Mouse (Mus musculus) hindbrain, embryonic 11.5 days (tissue): ENCODE measurements around the gene Erbb2. TPM values are rescaled to one million over a fixed set of nuclear protein-coding genes. Genes with fewer than 3 reads are reported as not detected.

ENCODE experiments used
- ATAC-seq: fragments of 200-750 bp; cut with Nextera tagmentation; 2 replicates; pipeline ENCODE4 v1.8.0; 2017; ENCODE audit warnings: mild to moderate bottlenecking, moderate TSS enrichment, moderate library complexity; ENCODE audit not compliant: low FRiP score
- DNase-seq: peaks from one replicate; pipeline ENCODE4 v3.0.0-alpha.2; 2015; ENCODE audit warnings: low spot score
- H3K27ac ChIP-seq: fragments of 300-500 bp; sonication (generic); 2 replicates; pipeline ENCODE4 v1.5.1; 2014; ENCODE audit warnings: mild to moderate bottlenecking, low read depth, low read length
- H3K27me3 ChIP-seq: fragments of 300-500 bp; sonication (generic); 2 replicates; pipeline ENCODE4 v1.6.1; 2014; ENCODE audit warnings: mild to moderate bottlenecking, low read length, moderate library complexity, mixed read lengths; ENCODE audit not compliant: control insufficient read depth, insufficient read depth
- H3K36me3 ChIP-seq: fragments of 300-500 bp; sonication (generic); 2 replicates; pipeline ENCODE4 v1.6.1; 2014; ENCODE audit warnings: mild to moderate bottlenecking, low read length, moderate library complexity, mixed read lengths; ENCODE audit not compliant: control insufficient read depth, insufficient read depth
- H3K4me1 ChIP-seq: fragments of 300-500 bp; sonication (generic); replicated peaks from 2 replicates; pipeline ENCODE4 v1.6.1; 2014; ENCODE audit warnings: low read length, mixed read lengths; ENCODE audit not compliant: control insufficient read depth, insufficient read depth
- H3K4me2 ChIP-seq: fragments of 300-500 bp; sonication (generic); replicated peaks from 2 replicates; pipeline ENCODE4 v1.6.1; 2014; ENCODE audit warnings: mild to moderate bottlenecking, low read depth, low read length
- H3K4me3 ChIP-seq: fragments of 300-500 bp; sonication (generic); 2 replicates; pipeline ENCODE4 v1.5.1; 2014; ENCODE audit warnings: low read depth, low read length
- H3K9ac ChIP-seq: fragments of 300-500 bp; sonication (generic); 2 replicates; pipeline ENCODE4 v1.6.1; 2014; ENCODE audit warnings: low read depth, low read length
- H3K9me3 ChIP-seq: fragments of 300-500 bp; sonication (generic); 2 replicates; pipeline ENCODE4 v1.6.1; 2016; ENCODE audit warnings: low read length; ENCODE audit not compliant: control insufficient read depth
- WGBS: fragments of 180-500 bp; shearing (Covaris S2); extraction: QIAGEN DNeasy Blood & Tissue Kit; methylation state at CpG from one replicate; pipeline ENCODE4 v1.1.7; 2014; 5-methylcytosine and 5-hydroxymethylcytosine counted together
- polyA plus RNA-seq: library from polyadenylated mRNA; unstranded; fragments of >200 nt; fragmentation: Nextera tagmentation; extraction: Ambion mirVana; gene quantifications from 2 replicates; pipeline ENCODE4 v1.2.1, GENCODE M21; 2014

The Erbb2 gene
- polyA plus RNA-seq, 1 experiment from 2014 or later, result 15.5 TPM

DNA sequence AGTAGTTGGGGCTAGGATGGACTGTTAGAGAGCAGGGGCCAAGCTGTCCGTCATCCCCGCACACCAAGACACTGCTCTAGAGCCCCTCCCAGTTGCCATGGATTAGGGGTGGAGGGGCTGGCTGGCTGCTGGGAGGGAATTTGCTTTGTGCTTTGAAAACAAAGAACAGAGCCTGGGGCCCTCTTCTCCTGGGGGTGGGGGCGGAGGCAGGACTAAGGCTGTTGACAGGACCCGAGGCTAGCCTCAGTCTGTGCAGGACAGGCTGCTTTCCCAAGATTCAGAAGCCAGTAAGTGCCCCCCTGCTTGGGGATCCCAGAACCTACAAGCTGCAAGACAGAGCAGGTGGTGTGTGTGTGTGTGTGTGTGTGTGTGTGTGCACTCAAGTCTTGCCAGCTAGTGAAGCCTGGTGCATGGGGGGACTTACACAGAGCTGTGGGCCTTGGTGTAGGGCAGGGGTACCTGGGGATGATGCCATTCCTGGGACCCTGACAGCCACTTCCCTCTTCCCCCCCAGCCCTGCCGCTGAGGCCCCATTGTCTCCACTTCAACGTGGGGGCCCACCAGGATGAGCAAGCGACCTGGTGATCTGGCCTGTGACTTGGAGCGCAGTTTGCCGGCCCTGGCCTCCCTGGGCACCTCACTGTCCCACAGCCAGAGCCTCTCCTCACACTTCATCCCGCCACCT lies 40.6 kb upstream of the Erbb2 start:
- Histone ChIP-seq H3K9me3 (no peaks in the 10 kb centered on the region), H3K27ac (peak overlapping the region; percentile 37), H3K4me1 (peaks cover 13% of the 10 kb centered on the region), H3K36me3 (peaks cover 6% of the 10 kb centered on the region; the same call in 1 of the 2 replicates), H3K9ac (peak overlapping the region; percentile 29; the same call in 1 of the 2 replicates), H3K4me3 (no peak overlapping the region), H3K27me3 (no peaks in the 10 kb centered on the region), H3K4me2 (peak overlapping the region; percentile 19; the same call in 1 of the 2 replicates)
- peak; percentile 82 for ATAC-seq
- DNase-seq, result peak; percentile 66
- WGBS, result 31% methylated on average over 10 of the region's 10 CpGs

DNA sequence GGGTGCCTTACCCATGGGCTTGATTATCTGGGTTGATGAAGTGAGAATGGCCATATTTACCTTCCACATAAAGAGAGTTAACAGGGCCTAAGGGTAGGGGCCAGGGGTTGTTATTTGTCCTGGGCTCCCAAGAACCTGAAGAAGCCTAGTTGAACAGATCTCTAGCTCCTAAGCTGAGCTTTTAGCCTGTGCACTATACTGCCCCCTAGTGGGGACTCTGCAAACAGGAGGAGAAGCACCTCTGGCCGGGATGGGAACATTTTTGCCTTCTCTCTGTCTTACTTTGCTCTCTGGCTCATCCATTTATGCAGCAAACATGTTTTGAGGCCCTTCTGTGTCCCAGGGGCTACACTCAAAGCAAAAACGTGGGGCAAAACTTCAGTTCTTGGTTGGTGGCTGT lies 39.9 kb upstream of the Erbb2 start:
- no peak overlapping the region for H3K27ac ChIP-seq
- DNase-seq (peak; percentile 85), ATAC-seq (peak; percentile 26; the same call in 1 of the 2 replicates)
- H3K4me2 ChIP-seq, result no peak overlapping the region
- peaks cover 8% of the 10 kb centered on the region for H3K36me3 ChIP-seq
- peaks cover 13% of the 10 kb centered on the region for H3K4me1 ChIP-seq
- no peaks in the 10 kb centered on the region for H3K27me3 ChIP-seq
- H3K4me3 ChIP-seq, result no peak overlapping the region
- WGBS, result 0% methylated on average over 2 of the region's 2 CpGs
- no peak overlapping the region for H3K9ac ChIP-seq
- no peaks in the 10 kb centered on the region for H3K9me3 ChIP-seq

DNA sequence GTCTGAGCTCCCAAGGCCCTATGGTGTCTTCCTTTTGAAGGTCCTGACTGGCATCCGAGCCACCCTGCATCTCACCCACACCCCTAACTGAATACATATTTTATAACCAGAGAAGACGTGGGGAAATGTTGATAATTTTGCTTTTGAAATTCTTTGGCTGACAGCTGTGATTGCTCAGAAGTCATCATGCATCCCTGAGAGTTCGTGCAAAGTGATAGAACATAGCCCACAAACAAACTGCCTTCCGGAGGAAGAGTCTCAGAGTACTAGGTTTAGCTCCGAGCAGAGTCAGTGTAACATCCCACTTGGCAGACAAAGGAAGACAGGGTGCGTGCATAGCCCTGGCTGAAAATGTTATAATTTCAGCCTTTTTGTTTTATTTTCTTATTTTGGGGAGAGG lies 39.0 kb upstream of the Erbb2 start:
- H3K9me3 ChIP-seq, result no peaks in the 10 kb centered on the region
- no peak overlapping the region for H3K4me3 ChIP-seq
- no peak overlapping the region for H3K27ac ChIP-seq
- whole genome bisulfite sequencing, result 87% methylated on average over 6 of the region's 6 CpGs
- H3K9ac ChIP-seq, result no peak overlapping the region
- peaks cover 13% of the 10 kb centered on the region for H3K4me1 ChIP-seq
- H3K4me2 ChIP-seq, result no peak overlapping the region
- no peak for DNase-seq
- ATAC-seq, result no peak
- H3K36me3 ChIP-seq, result peaks cover 12% of the 10 kb centered on the region
- H3K27me3 ChIP-seq, result no peaks in the 10 kb centered on the region

- no peaks in the 10 kb centered on the region for H3K9me3 ChIP-seq
- H3K9ac ChIP-seq, result no peak overlapping the region
- no peak overlapping the region for H3K4me2 ChIP-seq
- H3K36me3 ChIP-seq, result peaks cover 15% of the 10 kb centered on the region
- H3K27me3 ChIP-seq, result no peaks in the 10 kb centered on the region
- DNase-seq, result no peak
- H3K4me1 ChIP-seq, result peaks cover 13% of the 10 kb centered on the region
- WGBS, result 80% methylated on average over 8 of the region's 8 CpGs
- ATAC-seq, result no peak
- H3K4me3 ChIP-seq, result no peak overlapping the region
- no peak overlapping the region for H3K27ac ChIP-seq
Observed at GRCm38 (mm10) chr11:98374266-98374665, 38.0 kb upstream of the Erbb2 start.

DNA sequence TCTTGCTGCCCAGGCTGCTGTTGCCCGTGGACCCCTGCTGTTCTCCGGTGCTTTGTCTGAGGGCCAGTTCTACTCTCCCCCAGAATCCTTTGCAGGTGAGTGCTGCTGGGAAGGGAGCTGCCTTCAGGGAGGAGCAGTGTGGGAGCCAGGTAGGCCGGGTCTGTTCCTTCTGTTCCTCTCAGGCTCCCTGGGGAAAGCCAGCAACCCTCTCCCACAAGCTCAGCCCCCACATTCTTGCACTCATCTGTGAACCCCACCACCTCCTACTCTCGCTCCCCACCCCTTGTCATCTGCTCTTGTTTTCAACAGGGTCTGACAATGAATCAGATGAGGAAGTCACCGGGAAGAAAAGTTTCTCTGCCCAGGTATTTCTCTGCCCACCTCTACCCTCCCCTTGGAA lies 35.5 kb upstream of the Erbb2 start:
- H3K36me3 ChIP-seq, result peaks cover 15% of the 10 kb centered on the region
- no peak overlapping the region for H3K4me3 ChIP-seq
- no peak for DNase-seq
- no peaks in the 10 kb centered on the region for H3K27me3 ChIP-seq
- ATAC-seq, result no peak
- no peak overlapping the region for H3K4me2 ChIP-seq
- no peak overlapping the region for H3K27ac ChIP-seq
- peaks cover 4% of the 10 kb centered on the region for H3K4me1 ChIP-seq
- WGBS, result 74% methylated on average over 5 of the region's 5 CpGs
- H3K9me3 ChIP-seq, result no peaks in the 10 kb centered on the region
- no peak overlapping the region for H3K9ac ChIP-seq

DNA sequence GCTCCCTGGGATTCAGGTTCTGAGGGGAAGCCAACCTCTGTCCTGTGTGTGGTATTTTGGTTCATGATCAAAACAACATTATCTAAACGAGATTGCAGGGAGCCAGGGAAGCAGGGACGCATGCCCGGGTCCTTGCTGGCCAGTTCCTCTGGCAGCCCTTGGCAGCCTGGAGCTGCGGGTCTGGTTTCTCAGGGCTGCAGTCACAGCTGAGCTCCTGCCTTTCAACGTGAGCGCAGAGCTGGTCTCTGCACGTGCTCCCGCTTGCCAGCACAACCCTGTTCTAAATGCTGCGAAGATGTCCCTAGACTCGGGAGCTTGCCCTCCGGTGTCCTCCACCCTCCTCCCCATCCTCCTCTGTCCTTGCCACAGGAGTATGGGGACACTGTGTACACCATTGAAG lies 34.5 kb upstream of the Erbb2 start:
- Histone ChIP-seq H3K27me3 (no peaks in the 10 kb centered on the region), H3K4me3 (no peak overlapping the region), H3K4me2 (no peak overlapping the region), H3K9ac (no peak overlapping the region), H3K9me3 (no peaks in the 10 kb centered on the region), H3K27ac (no peak overlapping the region), H3K4me1 (no peaks in the 10 kb centered on the region), H3K36me3 (peaks cover 15% of the 10 kb centered on the region)
- ATAC-seq (no peak), DNase-seq (no peak)
- WGBS, result 85% methylated on average over 11 of the region's 11 CpGs

- Histone ChIP-seq H3K4me3 (no peak overlapping the region), H3K4me2 (no peak overlapping the region), H3K27me3 (0 out of 2 replicates have a peak, but pooled peaks cover 2% of the 10 kb centered on the region), H3K9ac (no peak overlapping the region), H3K27ac (no peak overlapping the region), H3K4me1 (no peaks in the 10 kb centered on the region), H3K9me3 (no peaks in the 10 kb centered on the region), H3K36me3 (peaks cover 15% of the 10 kb centered on the region)
- no peak for ATAC-seq
- WGBS, result 95% methylated on average over 7 of the region's 7 CpGs
- no peak for DNase-seq
Observed at GRCm38 (mm10) chr11:98379379-98379778, 32.9 kb upstream of the Erbb2 start.

- Histone ChIP-seq H3K9ac (no peak overlapping the region), H3K4me3 (no peak overlapping the region), H3K27me3 (0 out of 2 replicates have a peak, but pooled peaks cover 6% of the 10 kb centered on the region), H3K4me2 (no peak overlapping the region), H3K9me3 (no peaks in the 10 kb centered on the region), H3K27ac (no peak overlapping the region), H3K36me3 (peaks cover 14% of the 10 kb centered on the region), H3K4me1 (no peaks in the 10 kb centered on the region)
- WGBS, result 89% methylated on average over 6 of the region's 6 CpGs
- no peak for ATAC-seq
- DNase-seq, result no peak
Observed at GRCm38 (mm10) chr11:98380106-98380505, 32.2 kb upstream of the Erbb2 start.

- ATAC-seq (no peak), DNase-seq (no peak)
- 87% methylated on average over 2 of the region's 2 CpGs for WGBS
- Histone ChIP-seq H3K36me3 (peaks cover 9% of the 10 kb centered on the region), H3K27me3 (peaks cover 15% of the 10 kb centered on the region), H3K9me3 (no peaks in the 10 kb centered on the region), H3K27ac (no peak overlapping the region), H3K4me2 (no peak overlapping the region), H3K4me3 (no peak overlapping the region), H3K4me1 (no peaks in the 10 kb centered on the region), H3K9ac (no peak overlapping the region)
Observed at GRCm38 (mm10) chr11:98381651-98382050, 30.6 kb upstream of the Erbb2 start.
